Mouse (Mus musculus) limb, embryonic 12.5 days (tissue): ENCODE results near the gene Lmo4. TPM values are rescaled to one million over a fixed set of nuclear protein-coding genes. Genes with fewer than 3 reads are reported as not detected.

Experiments used
- ATAC-seq: fragments of 200-750 bp; cut with Nextera tagmentation; 2 replicates; pipeline ENCODE4 v1.8.0; 2017; ENCODE audit warnings: low read depth, moderate TSS enrichment; ENCODE audit not compliant: insufficient number of reproducible peaks, insufficient read depth, low FRiP score, low TSS enrichment
- H3K27ac ChIP-seq: fragments of 300-500 bp; sonication (generic); 2 replicates; pipeline ENCODE4 v1.5.1; 2016; ENCODE audit warnings: mild to moderate bottlenecking, moderate library complexity
- H3K27me3 ChIP-seq: fragments of 300-500 bp; sonication (generic); 2 replicates; pipeline ENCODE4 v1.6.1; 2016; ENCODE audit warnings: mild to moderate bottlenecking, moderate library complexity
- H3K36me3 ChIP-seq: fragments of 300-500 bp; sonication (generic); 2 replicates; pipeline ENCODE4 v1.6.1; 2016; ENCODE audit warnings: mild to moderate bottlenecking, moderate library complexity
- H3K4me1 ChIP-seq: fragments of 300-500 bp; sonication (generic); replicated peaks from 2 replicates; pipeline ENCODE4 v1.6.1; 2016
- H3K4me2 ChIP-seq: fragments of 300-500 bp; sonication (generic); 2 replicates; pipeline ENCODE4 v1.6.1; 2016; ENCODE audit warnings: mild to moderate bottlenecking, moderate library complexity
- H3K4me3 ChIP-seq: fragments of 300-500 bp; sonication (generic); replicated peaks from 2 replicates; pipeline ENCODE4 v1.5.1; 2016; ENCODE audit warnings: mild to moderate bottlenecking
- H3K9ac ChIP-seq: fragments of 300-500 bp; sonication (generic); replicated peaks from 2 replicates; pipeline ENCODE4 v1.6.1; 2016; ENCODE audit warnings: mild to moderate bottlenecking, moderate library complexity
- H3K9me3 ChIP-seq: fragments of 300-500 bp; sonication (generic); 2 replicates; pipeline ENCODE4 v1.6.1; 2016; ENCODE audit warnings: mild to moderate bottlenecking, moderate library complexity
- WGBS: fragments of 180-500 bp; shearing (Covaris S2); methylation state at CpG from one replicate; pipeline ENCODE4 v1.1.7; 2016; 5-methylcytosine and 5-hydroxymethylcytosine counted together
- polyA plus RNA-seq: library from polyadenylated mRNA; unstranded; fragments of >200 nt; fragmentation: Nextera tagmentation; extraction: Ambion mirVana; gene quantifications from 2 replicates; pipeline ENCODE4 v1.2.1, GENCODE M21; 2016

The Lmo4 gene
- polyA plus RNA-seq, 1 experiment from 2014 or later: 80.8 TPM

DNA sequence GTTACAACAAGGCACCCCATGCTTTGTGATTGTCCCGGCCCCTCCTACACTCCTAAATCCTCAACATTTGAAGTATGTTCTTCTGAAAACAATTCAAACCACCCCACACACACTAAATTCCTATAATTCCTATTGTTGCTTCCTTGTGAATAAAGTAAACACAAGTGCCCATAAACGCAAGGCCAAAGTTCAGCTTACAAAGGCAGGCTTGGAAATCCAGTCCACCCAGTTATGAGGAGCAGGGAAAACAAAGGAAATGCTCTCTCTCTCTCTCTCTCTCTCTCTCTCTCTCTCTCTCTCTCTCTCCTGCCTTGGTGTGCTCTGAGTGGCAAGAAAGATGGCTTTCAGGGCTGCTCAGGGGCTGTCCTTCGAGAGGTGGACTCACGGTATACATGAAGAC, 61.0 kb downstream of the Lmo4 start:
- no peak for ATAC-seq
- H3K36me3 ChIP-seq: no peaks in the 10 kb centered on the region
- no peak overlapping the region for H3K27ac ChIP-seq
- H3K4me2 ChIP-seq: no peak overlapping the region
- no peak overlapping the region for H3K4me3 ChIP-seq
- WGBS: 83% methylated on average over 4 of the region's 4 CpGs
- H3K9ac ChIP-seq: no peak overlapping the region
- no peaks in the 10 kb centered on the region for H3K27me3 ChIP-seq
- no peaks in the 10 kb centered on the region for H3K9me3 ChIP-seq
- no peaks in the 10 kb centered on the region for H3K4me1 ChIP-seq

DNA sequence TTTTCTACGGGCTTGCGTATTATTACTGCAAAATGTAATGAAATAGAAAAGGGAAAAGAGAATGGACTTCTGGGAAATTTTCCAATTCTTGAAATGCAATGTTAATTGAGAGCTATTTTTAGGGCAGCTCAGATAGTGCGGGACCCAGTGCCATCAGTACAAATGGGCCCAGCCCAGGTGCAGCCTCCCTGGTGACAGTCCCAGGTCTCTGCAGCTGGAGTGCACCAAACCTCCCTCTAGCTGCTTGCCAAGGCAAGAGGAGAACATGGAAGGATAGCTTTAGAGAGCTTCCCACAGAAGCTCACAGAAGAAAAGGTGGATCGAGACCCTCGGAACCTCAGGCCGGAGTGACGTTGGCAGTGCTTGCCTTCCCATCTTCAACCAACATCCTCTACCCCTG, 62.1 kb downstream of the Lmo4 start:
- H3K4me1 ChIP-seq: no peaks in the 10 kb centered on the region
- no peak overlapping the region for H3K9ac ChIP-seq
- H3K4me2 ChIP-seq: no peak overlapping the region
- H3K36me3 ChIP-seq: no peaks in the 10 kb centered on the region
- H3K9me3 ChIP-seq: no peaks in the 10 kb centered on the region
- H3K27ac ChIP-seq: no peak overlapping the region
- 95% methylated on average over 7 of the region's 7 CpGs for WGBS
- no peak overlapping the region for H3K4me3 ChIP-seq
- H3K27me3 ChIP-seq: no peaks in the 10 kb centered on the region
- ATAC-seq: no peak

- Histone ChIP-seq H3K4me2 (no peak overlapping the region), H3K36me3 (no peaks in the 10 kb centered on the region), H3K27me3 (no peaks in the 10 kb centered on the region), H3K9me3 (no peaks in the 10 kb centered on the region), H3K9ac (no peak overlapping the region), H3K27ac (no peak overlapping the region), H3K4me1 (no peaks in the 10 kb centered on the region), H3K4me3 (no peak overlapping the region)
- ATAC-seq: no peak
- 73% methylated on average over 8 of the region's 8 CpGs for WGBS
These were observed 63.2 kb downstream of the Lmo4 start for GRCm38 (mm10) chr3:144141786-144142185.

DNA sequence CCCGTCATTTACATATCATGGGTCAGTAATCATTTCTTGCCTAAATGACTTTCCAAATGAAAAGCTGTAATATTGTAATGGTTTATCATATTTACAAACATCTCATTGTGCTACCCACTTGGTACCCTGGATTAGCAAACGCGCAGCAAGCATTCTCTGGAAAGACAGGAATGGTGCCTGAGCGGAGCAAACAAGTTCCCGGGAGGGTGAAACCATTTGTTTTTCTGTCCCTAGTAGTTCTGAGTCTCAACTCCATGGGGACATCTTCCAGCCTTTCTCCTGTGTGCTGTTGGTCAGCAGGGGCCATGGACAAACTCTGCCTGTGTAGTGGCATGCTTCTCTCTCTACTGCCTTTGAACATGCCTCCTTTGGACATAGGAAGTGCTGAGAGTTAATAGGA, 64.2 kb downstream of the Lmo4 start:
- Histone ChIP-seq H3K4me2 (no peak overlapping the region), H3K9me3 (no peaks in the 10 kb centered on the region), H3K27ac (no peak overlapping the region), H3K4me3 (no peak overlapping the region), H3K36me3 (no peaks in the 10 kb centered on the region), H3K27me3 (no peaks in the 10 kb centered on the region), H3K4me1 (no peaks in the 10 kb centered on the region), H3K9ac (no peak overlapping the region)
- WGBS: 94% methylated on average over 5 of the region's 5 CpGs
- no peak for ATAC-seq

- ATAC-seq: no peak
- no peak overlapping the region for H3K4me3 ChIP-seq
- H3K9ac ChIP-seq: no peak overlapping the region
- no peaks in the 10 kb centered on the region for H3K9me3 ChIP-seq
- no peak overlapping the region for H3K27ac ChIP-seq
- H3K4me2 ChIP-seq: no peak overlapping the region
- H3K4me1 ChIP-seq: no peaks in the 10 kb centered on the region
- 92% methylated on average over 3 of the region's 3 CpGs for WGBS
- H3K36me3 ChIP-seq: no peaks in the 10 kb centered on the region
- H3K27me3 ChIP-seq: no peaks in the 10 kb centered on the region
These were observed 66.4 kb downstream of the Lmo4 start for GRCm38 (mm10) chr3:144138659-144139058.
